Mouse (Mus musculus) liver, adult (tissue): ENCODE data around the gene Olfr649.

Source experiments
- GATA4 ChIP-seq: IDR thresholded peaks from 2 replicates; pipeline ENCODE4 v1.6.1; 2014; ENCODE audit warnings: mild to moderate bottlenecking, low read length; ENCODE audit not compliant: insufficient replicate concordance

Olfr649 gene

GRCm38 (mm10) chr7:104169634-104170204 is 26.1 kb downstream of the Olfr649 start:
- no peak for TF ChIP-seq GATA4

GRCm38 (mm10) chr7:104167105-104167504 is 28.7 kb downstream of the Olfr649 start:
- TF ChIP-seq GATA4 = no peak

GRCm38 (mm10) chr7:104150456-104150855 is 45.3 kb downstream of the Olfr649 start, which contains the start of gene Ubqlnl:
Ubqlnl (minus strand) TSS chr7:104150556.
- no peak for TF ChIP-seq GATA4

GRCm38 (mm10) chr7:104143179-104143578 is 52.6 kb downstream of the Olfr649 start, which contains the start of gene Ubqln3:
Ubqln3 (minus strand) TSS chr7:104143279.
- TF ChIP-seq GATA4 = no peak
